Mouse (Mus musculus) kidney, postnatal 14 days (tissue): ENCODE results near the gene Spryd7.
"Not testable (repeated sequence)": the region's sequence is repeated elsewhere in the genome, so short reads cannot be mapped to it uniquely, and the experiment has no call there.

Source experiments
- DNase-seq: peaks from one replicate; pipeline ENCODE4 v3.0.0; 2022; ENCODE audit warnings: mixed read lengths

Spryd7 gene

DNA sequence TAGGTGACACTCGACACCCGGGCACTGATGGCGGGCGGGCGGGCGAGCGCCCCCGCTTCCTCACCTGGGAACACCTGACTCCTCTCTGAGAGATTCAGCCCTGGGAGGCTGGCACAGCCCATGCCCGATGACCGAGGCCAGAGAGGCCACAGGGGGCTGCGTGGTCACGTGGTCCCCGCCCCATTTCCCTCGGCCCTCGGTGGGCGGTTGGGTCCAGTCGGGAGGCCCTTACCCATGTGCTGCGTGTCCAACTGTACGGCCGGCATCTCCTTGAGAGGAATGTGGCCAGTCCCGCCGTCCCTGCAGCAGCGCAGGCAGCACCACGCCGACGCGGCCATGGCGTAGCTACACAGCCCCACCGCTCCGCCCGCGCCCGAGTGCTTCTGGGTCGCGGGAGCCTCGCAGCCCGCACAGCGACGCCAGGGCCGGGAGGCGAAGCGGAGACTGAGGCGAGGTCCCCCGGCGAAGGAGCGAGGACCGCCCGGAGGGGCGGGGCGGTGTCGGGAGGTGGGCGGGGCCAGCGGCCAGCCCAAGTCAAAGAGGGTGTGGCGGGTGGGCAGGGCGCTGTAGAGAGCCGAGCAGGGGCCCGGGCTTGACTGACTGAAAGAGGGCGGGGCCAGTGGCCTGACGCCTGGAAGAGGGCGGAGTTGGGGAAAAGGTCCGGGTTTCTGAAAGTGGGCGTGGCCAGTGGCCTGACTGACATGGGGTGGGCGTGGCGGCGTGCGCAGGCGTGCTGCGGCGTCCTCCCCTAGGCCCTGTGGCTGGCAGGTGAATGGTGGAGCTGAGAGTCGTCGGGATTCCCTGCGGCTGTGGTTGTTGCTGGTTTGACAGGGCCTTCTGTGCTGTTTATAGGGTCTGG lies at the start of gene Spryd7:
Spryd7 (minus strand) TSS at position 598 of the 859 bp plus-strand sequence.
- peak; percentile 98 for DNase-seq

DNA sequence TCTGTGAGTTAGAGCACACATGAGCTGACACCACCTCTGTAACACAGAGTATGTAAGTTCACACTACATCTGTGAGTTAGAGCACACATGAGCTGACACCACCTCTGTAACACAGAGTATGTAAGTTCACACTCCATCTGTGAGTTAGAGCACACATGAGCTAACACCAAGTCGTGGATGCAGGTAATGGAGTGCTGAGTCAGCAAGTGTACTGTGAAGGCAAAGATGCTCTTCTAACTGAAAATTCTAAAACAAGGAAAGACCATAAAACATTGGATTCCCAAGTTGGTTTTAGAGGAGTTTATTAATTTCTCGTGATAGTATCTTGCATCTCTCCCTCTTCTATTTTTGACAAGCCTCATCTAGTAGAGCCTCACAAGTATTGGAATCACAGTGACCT lies 49.4 kb upstream of the Spryd7 start:
- DNase-seq = not testable (repeated sequence)

DNA sequence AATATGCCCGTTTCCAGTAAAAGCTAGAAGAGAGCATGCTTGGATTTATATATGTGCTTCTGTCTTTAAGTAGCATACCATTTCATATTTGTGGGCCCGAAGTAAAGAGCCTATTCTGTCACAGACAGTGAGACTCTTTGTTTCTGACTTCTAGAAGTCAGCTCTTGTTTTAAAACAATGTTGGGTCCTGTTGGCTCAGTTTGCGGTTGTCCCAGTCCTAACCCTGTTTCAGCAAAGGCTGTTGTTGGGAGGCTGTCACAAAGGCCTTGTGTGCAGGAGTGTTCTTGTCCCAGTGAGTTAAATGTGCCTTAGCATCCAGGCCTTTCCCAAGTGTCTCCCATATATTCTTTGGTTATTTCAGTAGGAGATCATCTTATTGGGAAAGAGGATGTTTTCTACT lies 47.4 kb upstream of the Spryd7 start:
- DNase-seq = no peak

DNA sequence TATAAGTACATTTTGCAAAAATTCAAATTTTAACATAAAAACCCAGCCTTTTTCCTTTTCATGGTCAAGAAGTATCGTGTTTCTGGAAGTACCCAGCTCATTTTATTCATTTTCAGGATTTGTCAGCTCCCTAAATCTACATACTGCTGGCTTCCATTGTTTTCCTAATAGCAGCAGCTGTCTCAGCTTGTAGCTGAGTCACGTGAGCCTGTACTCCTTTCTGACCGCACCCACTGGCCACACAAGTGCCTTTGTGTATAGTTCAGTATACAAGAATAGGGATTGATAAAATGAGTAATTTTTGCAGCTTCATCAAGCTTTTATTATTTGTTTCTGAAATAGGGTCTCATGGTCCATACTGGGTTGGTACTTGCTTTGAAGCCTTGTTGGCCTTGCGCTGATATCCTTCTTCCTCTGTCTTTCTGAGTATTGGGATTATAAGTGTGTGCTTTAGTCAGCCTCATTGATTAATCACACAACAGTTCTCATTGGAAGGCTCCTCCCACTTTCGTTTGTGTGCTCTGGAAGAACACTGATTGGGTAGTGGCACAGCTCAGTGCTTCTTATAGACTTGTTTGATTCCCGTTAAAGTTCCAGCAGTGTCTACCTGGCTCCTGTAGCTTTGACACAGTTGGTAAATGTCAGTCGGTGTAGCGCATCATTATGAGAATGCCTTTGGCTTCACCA lies 46.5 kb upstream of the Spryd7 start:
- DNase-seq = no peak

DNA sequence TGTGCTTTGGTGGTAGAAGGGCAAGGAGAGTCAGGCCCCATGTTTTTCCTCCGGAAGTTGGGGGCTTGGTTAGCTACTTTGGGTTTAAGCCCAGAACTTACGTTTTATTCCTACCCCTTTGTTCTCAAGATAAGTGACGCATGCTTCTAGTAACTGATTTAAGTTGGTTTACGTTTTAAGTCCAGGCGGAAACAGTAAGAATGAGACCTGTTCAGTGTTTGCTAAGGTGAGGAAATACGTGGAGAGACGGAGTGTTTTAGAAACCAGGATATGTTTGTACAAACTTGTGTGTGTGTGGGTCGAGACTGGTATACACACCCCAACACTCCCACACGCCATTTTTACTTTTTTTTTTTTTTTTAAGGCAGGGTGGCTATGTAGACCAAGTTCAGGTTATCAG lies 44.7 kb upstream of the Spryd7 start:
- DNase-seq = no peak

DNA sequence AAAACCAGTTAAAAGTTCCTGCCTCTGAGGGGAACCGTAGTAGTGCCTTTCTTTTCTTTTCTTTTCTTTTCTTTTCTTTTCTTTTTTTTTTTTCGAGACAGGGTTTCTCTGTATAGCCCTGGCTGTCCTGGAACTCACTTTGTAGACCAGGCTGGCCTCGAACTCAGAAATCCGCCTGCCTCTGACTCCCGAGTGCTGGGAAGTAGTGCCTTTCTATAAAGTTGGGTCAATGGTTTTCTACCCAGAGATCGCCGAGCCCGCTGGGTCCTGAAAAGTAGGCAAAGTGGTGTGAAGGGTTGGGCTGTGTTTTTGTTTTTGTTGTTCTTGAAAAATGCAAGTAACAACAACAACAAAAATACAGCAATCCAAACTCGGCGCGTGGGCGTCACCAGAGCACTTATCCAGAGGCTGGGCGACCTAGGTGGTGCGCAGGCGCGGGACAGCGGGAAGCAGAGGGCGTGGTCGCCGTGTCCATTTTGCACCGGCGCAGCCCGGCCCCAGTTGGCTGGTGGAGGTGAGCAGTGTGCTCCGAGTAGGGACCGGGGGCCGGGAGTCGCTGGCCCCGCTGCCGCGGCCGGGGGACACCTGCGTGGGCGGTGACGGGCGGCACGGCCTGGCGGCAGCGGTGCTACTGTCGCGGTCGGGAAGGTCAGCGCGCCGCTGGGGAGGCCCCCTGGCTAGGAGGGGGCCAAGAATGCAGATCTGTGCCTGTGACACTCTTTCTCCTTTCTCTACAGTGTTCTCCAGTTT lies 42.5 kb upstream of the Spryd7 start:
- peak; percentile 95 for DNase-seq

DNA sequence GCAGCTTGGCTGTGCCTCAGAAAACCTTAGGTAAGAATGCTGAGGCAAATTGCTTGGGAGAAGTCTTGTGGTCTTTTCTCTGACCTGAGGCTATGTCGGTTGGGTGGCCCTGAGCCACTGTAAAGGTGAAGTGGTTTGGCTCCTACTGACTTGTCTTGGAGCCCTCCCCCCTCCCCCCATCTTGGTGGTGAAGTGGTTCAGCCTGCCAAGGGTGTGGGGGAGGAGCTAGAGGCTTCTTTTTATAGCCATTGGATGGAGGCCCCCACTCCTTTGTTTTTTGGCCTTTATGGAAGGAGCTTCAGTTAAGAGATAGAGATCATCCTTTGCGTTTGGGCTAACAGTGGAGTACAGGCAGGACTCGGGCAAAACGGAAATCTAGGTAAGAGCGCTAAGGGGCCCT lies 41.3 kb upstream of the Spryd7 start, which contains the start of gene Trim13:
Trim13 (plus strand) TSS at position 280 of the 400 bp plus-strand sequence.
- DNase-seq = no peak

DNA sequence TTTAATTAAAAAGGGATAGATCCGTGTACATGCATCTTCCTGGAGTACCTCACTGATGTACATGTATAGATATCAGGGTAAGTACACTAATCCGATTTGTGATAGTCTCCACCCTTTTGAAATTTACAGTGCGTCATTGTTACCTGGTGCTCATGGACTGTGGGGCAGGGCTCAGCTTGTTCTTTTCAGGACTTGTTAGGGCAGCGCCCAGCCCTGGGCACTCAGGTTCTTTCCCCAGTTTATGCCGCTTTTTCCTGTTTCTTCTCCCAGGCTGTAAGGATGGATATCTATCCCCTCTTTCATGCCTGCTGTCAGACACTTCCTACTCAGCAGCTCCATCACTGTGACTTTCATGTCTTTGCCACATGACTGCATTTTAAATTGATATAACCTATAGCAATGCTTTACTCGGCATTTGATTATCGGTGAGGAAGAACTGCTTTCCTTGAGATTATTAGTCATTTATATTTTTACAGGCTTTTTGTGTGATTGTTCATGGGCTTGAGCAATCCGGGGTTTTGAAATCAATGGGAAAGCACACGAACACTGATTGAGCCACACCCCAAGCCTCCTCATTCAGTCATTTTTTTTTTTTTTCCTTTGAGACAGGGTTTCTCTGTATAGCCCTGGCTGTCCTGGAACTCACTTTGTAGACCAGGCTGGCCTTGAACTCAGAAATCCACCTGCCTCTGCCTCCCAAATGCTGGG lies 40.2 kb upstream of the Spryd7 start:
- DNase-seq = no peak

DNA sequence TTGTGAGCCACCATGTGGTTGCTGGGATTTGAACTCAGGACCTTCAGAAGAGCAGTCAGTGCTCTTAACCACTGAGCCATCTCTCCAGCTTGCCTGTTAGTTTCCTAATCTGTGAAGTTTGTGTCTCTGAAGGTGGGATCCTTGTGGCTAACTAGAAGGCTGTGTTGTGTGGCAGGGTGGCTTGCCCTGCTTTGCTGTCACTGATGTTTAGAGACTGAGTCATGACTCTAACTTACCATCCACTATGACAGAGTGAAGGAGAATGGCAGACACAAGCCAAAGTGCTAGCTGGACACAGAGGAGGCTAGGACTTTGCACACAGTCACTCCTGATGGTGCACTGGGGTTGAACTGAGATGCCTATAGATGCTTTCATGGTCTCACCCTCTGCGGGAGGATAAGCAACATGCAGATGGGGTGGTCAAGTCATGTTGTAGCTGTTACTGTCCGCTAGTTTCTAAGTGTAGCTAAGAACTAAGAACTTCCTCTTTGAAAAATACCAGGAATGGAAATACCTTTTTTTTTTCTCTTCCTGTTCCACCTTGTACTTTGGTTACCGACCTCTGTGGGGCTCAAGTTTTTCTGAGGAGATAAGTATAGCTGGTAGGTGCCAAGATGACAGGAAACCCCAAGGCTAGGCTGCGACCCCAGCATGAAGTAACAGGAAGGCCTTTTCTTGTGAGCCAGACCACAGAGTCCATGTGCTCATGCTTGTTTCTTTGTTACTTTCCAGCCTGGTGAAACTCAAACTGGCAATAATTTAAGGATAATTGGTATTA lies 32.8 kb upstream of the Spryd7 start:
- DNase-seq = no peak

DNA sequence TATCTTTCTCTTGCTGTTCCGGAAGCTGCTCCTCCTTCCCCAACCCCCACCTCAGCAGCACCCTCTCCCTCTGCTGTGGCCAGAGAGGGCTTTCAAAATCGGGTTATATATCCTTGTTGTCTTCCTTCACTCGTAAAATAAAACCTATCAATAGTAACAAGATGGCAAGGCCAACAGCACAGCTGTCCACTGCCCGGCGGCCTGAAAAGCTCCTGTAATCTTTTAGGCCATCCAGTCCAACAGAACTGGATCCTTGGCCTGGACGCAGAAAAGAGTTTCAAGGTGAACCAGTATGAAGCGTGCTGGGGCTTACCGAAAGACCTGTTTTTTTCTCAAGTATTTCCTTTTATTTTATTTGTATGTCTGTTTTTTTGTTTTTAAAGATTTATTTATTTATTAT lies 19.3 kb upstream of the Spryd7 start:
- DNase-seq = no peak

DNA sequence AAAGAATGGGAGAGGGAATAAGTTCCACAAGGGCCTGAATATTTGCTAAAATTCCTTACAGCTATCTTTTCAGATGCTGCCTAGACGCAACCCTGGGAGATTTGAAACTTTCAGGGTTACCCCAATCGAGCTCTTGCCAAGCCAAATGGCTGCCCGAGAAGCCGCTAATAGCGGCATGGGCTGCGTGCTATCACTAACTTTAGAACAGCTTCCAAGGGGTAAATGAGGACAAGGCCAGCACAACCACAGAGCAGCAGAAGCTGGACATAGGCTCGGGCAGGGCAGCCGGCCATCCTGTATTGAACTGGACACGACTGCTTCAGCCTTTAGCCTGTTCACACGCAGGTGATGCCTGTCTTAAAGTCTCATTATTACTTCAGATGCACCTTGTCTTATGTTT lies 18.4 kb upstream of the Spryd7 start:
- DNase-seq = no peak

DNA sequence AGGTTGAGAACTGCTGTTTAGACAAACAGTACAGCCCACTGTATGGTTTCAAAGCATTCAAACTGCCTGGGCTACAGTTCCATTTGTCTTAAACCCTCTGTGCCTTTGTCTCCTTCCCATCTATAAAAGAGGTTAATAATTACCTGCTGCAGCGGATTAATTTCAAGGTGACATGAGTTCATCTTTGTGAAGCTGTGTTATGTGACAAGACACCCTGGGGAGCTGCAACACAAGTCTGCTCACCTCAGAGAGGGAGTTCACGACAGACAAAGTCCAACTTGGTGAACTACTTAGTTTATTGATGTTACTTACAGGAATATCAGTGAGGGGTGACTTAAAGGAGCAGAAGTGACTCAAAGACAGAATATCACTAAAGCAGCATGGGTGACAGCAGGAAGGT lies 15.4 kb upstream of the Spryd7 start:
- DNase-seq = peak; percentile 49

DNA sequence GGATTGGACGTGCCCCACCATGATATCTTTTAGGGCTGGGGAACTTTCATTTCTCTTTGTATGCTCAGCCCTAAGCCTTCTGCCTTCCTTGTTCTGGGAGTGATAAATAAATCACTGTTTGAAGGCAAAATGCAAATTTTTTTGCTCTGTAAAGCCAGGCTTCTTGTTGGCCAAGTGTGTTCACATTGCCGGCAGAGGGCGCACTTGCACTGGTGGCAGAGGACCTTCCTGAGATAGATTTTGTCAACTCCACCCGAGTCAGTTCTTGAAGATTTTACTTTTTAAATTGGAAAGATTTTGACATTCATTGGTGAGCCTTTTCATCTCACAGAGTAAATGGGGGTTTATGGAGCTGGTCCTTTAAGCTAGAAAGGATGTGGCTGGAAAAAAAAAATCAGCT lies 14.7 kb upstream of the Spryd7 start:
- DNase-seq = peak; percentile 89

DNA sequence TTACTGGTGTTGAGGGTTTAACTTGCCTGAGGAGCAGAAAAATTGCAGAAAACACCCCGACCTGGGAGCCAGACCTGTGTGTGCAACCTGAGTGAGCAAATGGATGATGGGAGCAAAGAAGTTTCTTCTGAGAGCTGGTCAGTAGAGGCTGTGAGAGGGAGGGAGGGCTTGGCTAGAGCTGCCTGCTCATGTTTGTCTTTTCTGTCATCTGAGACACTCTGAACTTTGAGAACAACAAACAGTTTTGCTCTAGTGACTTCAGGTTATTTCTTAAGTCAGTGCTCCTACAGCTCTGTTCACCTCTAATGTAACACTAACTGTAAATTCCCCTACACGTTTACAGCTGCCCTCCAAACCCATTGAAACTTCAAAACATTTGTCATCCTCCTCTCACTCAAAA lies 12.7 kb upstream of the Spryd7 start:
- DNase-seq = no peak

DNA sequence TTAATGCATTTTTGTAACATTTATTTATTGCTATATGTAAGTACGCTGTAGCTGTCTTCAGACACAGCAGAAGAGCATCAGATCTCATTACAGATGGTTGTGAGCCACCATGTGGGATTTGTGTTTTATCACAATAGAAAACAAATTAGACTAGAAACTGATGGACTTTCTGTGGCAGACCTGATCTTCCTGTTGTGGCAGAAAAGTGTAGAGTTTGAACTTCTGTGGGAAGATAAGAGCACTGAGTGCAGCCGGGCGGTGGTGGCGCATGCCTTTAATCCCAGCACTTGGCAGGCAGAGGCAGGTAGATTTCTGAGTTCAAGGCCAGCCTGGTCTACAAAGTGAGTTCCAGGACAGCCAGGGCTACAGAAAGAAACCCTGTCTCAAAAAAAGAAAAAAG lies 9.5 kb upstream of the Spryd7 start:
- DNase-seq = not testable (repeated sequence)

DNA sequence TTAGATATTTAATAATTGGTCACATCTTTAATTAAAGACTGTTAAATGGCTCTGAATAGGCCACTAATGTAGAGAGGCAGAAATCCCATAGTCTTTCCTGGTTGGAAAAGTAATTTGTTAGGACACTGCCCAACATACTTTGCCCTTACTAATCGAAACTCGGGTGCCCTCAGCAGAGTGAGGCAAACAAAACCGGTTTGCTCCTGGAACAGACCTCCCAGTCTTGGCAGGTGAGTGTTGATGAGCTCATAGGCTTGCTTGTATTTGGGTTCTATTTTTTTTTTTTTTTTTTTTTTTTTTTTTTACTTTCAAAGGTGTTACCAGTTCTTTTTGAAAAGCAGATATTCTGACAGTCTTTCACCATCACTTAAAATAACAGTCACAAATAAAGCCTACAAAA lies 3.2 kb upstream of the Spryd7 start:
- DNase-seq = peak; percentile 16

DNA sequence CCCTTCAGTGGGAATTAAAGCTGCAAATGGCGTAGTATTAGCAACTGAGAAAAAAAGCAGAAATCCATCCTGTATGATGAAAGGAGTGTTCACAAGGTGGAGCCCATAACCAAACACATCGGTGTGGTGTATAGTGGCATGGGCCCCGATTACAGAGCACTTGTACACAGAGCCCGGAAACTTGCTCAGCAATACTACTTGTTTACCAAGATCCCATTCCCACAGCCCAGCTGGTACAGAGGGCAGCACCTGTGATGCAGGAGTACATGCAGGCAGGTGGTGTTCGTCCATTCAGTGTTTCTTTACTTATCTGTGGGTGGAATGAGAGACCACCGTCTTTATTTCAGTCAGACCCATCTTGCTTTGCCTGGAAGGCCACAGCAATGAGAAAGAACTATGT lies 2.2 kb upstream of the Spryd7 start:
- no peak for DNase-seq

DNA sequence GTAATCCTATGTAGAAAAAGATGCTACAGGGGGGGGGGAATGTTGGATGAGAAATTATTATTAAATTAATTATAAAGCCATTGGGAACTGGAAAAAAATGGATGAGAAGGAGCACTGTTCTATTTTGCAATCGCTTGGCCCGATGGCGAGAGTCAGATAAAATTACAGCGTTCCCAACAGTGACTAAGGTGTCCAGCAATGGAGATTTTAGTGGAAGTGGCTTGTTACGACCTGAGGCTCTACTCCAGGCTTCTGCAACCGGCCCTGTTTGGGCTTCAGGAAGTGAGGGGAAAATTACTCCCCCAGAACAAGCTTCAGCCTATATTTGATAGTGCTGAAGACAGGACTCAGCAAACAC lies 776 bp downstream of the Spryd7 start:
- no peak for DNase-seq

DNA sequence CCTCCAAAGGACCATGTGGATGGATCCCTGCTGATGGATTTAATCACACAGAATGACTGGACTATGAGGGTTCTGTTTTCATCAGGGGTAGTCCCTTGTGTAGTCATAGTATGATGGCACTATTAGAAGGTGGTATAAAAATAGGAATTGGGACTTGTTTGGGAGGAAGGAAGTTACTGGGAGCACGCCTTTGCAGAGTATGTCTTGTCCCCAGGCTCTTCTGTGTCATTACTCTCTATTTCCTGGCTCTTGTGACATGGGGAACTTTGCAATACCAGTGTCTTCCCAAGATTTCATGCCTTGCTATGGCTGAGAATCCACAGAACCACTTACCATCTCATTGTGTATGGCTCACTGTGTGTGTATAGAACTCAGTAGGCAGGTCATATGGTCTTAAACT lies 8.1 kb downstream of the Spryd7 start:
- DNase-seq = no peak

DNA sequence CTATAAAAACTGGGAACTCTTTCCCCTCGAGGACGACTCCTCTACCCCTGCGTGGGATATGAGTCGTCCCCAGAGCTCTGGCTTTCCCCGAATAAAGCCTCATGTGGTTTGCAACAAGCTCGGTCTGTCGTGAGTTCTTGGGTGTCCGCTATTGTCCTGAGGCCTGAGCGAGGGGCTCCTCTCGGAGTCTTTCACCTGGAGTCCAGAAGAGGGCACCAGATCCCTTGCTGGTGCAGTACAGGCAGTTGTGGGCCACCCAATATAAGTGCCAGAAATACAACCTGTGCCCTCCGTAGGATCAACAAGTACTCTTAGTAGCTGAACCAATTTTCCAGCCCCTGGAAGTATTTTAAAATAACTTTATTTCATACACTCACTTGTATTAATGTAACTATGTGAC lies 18.9 kb downstream of the Spryd7 start:
- DNase-seq = not testable (repeated sequence)

DNA sequence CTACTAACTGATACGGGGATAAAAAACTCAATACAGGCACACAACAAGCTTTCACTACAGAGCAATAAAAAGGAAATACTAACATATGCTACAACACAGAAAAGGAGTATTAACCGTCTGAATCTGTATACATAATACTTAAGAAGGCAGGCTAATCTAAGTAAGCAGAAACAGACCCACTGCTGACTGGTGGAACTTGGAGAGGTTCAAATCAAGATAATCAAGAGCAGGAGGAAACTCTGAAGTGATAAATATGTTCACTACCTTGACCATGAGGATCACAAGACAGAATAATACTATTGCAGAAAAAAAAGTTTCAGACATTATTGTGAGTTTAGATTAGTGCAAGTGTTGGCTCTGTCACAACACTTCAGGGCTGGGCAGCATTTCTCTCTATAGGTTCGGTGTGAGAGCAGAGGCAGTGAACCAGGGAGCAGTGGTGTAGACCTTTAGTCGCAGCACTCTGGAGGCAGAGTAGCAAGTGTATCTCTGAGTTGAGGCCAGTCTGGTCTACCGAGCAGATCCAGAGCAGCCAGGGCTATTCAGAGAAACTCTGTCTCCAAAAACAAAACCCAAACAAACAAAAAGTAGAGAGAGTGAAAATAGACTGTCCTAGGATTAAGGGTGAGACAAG lies 19.9 kb downstream of the Spryd7 start:
- no peak for DNase-seq

DNA sequence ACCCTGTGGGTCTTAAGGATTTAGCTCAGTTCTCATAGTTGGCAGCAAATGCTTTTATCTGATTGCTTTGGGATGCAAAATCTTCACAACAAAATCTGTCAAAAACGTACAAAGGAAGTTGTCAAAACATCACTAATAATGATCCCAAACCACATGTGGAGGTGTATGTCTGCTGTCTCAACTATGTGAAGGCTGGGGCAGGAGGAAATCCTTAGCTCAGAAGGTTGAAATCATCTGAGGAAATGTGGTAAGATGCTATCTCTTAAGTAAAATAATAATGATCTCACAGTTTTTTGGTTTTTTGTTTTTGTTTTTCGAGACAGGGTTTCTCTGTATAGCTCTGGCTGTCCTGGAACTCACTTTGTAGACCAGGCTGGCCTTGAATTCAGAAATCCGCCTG lies 20.9 kb downstream of the Spryd7 start:
- no peak for DNase-seq
